Mouse (Mus musculus) left cerebral cortex, postnatal 36 days (tissue): ENCODE results near the gene Zdhhc19. TPM values are rescaled to one million over a fixed set of nuclear protein-coding genes. Genes with fewer than 3 reads are reported as not detected.
A peak's percentile ranks its signal among the peaks of the same experiment; 100 is the strongest.

Experiments
- DNase-seq, 2 experiments: peaks; one replicate each; pipeline ENCODE4 v3.0.0; 2021 to 2022; ENCODE audit warnings: low spot score in 2 of 2, mixed read lengths in 1 of 2
- intact Hi-C: fragments of 180-260 bp; cut with DNase I; formaldehyde crosslinking; loops from one replicate; pipeline ENCODE4 v1.15.1; 2025
- total RNA-seq, 2 experiments: library from RNA; stranded (reverse); gene quantifications; 2 replicates each; pipeline ENCODE4 v1.2.3; 2021

The Zdhhc19 gene
- not detected for total RNA-seq

- intact Hi-C loops: loop anchor here (10.0 kb wide), 1 partner anchor 381 kb away; no protein-coding TSS in a partner anchor
- no peak for DNase-seq
Measured at GRCm38 (mm10) chr16:32495965-32496364, at the start of gene Zdhhc19. Zdhhc19 (plus strand) TSS chr16:32496265.

- intact Hi-C loops: no loop called here
Measured at GRCm38 (mm10) chr16:32446563-32447138, 49.4 kb upstream of the Zdhhc19 start.

GRCm38 (mm10) chr16:32449665-32450064, 46.4 kb upstream of the Zdhhc19 start:
- no peak for DNase-seq
- intact Hi-C loops: no loop called here

More at GRCm38 (mm10) chr16:32446563-32447138, 49.4 kb upstream of the Zdhhc19 start:
- no peak for DNase-seq

- DNase-seq: no peak
- intact Hi-C loops: no loop called here
Measured at GRCm38 (mm10) chr16:32450133-32450532, 45.9 kb upstream of the Zdhhc19 start.

GRCm38 (mm10) chr16:32453102-32453501, 43.0 kb upstream of the Zdhhc19 start:
- intact Hi-C loops: no loop called here
- DNase-seq: no peak

DNA sequence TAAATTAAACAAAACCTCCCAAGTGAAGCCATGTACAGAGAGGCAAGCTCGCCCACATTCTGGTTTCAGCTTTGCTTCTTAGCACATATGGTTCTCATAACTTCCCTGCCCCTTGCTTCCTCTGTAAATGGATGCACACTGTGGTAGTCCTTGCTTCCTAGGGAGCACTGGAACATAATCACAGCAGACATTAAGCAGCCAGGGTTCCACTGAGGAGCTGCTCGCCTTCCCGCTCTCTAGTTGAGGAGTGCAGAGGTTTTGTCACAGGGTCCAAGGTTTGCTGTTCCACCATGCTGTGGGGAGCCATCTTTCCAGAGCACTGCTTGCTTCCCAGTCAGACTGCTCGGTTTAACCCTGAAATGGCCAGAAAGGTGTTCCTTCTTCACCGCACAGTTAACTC, 41.4 kb upstream of the Zdhhc19 start:
- intact Hi-C loops: no loop called here
- no peak for DNase-seq

- DNase-seq: no peak
- intact Hi-C loops: no loop called here
Measured at GRCm38 (mm10) chr16:32456086-32456485, 40.0 kb upstream of the Zdhhc19 start.

DNA sequence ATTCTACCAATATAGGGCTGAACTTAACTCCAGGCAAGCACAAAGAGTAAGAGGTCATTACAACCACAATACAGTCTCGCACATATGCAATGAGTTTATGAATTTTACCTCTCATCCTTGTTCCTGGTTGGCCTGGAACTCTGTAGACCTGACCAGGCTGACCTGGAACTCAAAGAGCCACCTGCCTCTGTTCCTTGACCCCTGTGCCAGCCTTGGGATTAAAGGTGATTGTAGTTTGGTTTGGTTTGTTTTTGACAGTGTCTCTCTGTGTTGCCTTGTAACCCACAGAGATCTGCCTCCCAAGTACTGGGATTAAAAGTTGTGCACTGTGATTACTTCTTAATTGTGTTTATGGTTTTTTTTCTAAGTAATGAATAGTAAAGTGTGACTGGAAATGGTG, 39.3 kb upstream of the Zdhhc19 start:
- DNase-seq: no peak
- intact Hi-C loops: no loop called here

- peak in 1 of 2 experiments; percentile 12 for DNase-seq
- intact Hi-C loops: no loop called here
Measured at GRCm38 (mm10) chr16:32457589-32458386, 38.3 kb upstream of the Zdhhc19 start.

DNA sequence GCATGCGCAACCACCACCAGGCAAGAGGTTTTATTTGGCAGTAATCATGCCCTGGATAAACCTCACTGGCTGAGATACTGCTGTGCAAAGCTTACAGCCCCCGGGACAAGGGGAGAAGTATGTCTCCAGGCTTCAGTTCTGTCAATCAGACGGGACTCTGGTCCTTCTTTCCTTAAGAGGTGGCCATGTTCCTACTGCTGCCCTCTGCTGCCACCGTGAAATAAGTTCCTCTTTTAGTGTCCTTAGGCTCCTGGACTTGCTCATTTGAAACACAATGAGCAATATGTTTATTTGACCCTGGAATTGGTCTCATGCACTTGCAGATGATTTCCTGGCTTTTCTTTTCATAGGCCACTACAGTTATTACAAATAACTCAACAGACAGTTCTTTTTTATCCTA, 35.5 kb upstream of the Zdhhc19 start:
- no peak for DNase-seq
- intact Hi-C loops: no loop called here

DNA sequence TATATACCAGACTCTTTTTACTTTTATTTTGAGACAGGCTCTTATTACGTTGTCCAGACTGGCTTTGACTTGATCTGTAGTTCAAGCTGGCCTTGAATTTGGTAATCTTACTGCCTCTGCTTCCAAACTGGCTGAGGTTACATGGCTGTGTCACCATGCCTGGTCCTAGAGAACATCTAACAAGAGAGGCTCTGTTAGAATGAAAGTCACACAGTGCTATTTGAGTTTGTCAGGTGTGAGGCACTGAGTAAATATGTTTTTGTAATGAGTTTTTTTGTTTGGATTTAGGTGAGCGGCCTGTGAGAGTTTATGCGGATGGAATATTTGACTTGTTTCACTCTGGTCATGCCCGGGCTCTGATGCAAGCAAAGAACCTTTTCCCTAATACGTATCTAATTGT, 34.4 kb upstream of the Zdhhc19 start:
- intact Hi-C loops: no loop called here
- no peak for DNase-seq

DNA sequence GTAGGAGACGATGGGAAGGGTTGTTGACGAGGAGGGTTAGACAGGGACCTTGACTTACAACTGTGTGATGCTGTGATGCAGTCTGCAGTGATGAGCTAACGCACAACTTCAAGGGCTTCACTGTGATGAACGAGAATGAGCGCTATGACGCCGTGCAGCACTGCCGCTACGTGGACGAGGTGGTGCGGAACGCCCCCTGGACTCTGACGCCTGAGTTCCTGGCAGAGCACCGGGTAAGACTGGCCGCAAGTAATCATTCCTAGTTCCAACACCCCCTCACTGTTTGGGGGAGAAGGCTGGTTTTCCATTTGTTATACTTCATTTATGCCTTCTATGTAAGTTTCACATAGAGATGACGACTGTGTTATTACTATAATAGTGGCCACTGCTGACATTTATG, 33.1 kb upstream of the Zdhhc19 start:
- DNase-seq: no peak
- intact Hi-C loops: no loop called here

- intact Hi-C loops: no loop called here
- no peak for DNase-seq
Measured at GRCm38 (mm10) chr16:32463426-32463825, 32.6 kb upstream of the Zdhhc19 start.

DNA sequence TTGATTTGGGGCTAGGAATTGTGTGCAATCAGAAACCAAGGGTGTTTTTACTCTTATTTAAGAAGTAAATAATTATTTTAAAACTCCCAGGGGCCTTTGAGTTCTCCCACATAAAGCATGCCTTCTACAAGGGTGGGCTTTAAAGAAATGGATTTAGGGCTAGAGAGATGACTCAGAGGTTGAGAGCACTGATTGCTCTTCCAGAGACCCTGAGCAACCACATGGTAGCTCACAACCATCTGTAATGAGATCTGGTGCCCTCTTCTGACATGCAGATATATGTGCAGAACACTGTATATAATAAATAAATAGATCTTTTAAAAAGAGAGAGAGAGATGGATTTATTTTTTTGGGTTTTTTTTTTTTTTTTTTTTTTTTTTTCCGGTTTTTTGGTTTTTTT, 31.2 kb upstream of the Zdhhc19 start:
- intact Hi-C loops: no loop called here
- DNase-seq: no peak

GRCm38 (mm10) chr16:32468488-32468887, 27.6 kb upstream of the Zdhhc19 start:
- intact Hi-C loops: no loop called here
- DNase-seq: no peak

GRCm38 (mm10) chr16:32469404-32470105, 26.5 kb upstream of the Zdhhc19 start:
- DNase-seq: no peak
- intact Hi-C loops: no loop called here

- DNase-seq: no peak
- intact Hi-C loops: no loop called here
Measured at GRCm38 (mm10) chr16:32472276-32473015, 23.6 kb upstream of the Zdhhc19 start.

GRCm38 (mm10) chr16:32477315-32477714, 18.8 kb upstream of the Zdhhc19 start:
- intact Hi-C loops: no loop called here
- no peak for DNase-seq

DNA sequence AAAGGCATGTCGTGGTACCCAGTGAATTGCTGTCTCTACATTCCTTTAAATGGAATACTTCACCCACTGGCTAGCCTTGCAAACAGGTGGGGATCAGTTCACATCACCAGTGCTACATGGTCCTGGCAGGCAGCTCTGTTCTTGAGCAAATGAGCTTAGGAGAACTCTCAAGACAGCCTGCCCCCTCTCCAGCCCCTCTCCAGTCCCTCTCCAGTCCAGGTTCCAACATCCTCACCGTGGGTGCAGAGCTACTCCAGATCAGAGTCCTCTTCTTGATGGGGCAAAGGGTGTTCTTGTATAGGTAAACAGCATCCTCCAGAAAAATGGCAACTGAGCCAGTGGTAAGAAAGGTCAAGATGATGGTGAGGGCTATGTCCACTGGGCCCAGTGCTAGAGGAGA, 16.6 kb upstream of the Zdhhc19 start:
- intact Hi-C loops: no loop called here
- DNase-seq: no peak

- intact Hi-C loops: no loop called here
- no peak for DNase-seq
Measured at GRCm38 (mm10) chr16:32484431-32484871, 11.6 kb upstream of the Zdhhc19 start.
